Mouse (Mus musculus) kidney, adult 2 months (tissue): ENCODE data around the gene Musk.

ENCODE experiments used
- CTCF ChIP-seq: fragments of 200-500 bp; conservative IDR thresholded peaks from 2 replicates; pipeline ENCODE4 v1.5.1; 2011; ENCODE audit warnings: low read depth, mild to moderate bottlenecking, control low read depth, low read length, moderate library complexity, mixed read lengths; ENCODE audit not compliant: insufficient read depth, insufficient read length
- POLR2A ChIP-seq: fragments of 200-500 bp; IDR thresholded peaks from one replicate; pipeline ENCODE4 v1.6.1; 2011; ENCODE audit warnings: low read depth, low read length, control low read depth

DNA sequence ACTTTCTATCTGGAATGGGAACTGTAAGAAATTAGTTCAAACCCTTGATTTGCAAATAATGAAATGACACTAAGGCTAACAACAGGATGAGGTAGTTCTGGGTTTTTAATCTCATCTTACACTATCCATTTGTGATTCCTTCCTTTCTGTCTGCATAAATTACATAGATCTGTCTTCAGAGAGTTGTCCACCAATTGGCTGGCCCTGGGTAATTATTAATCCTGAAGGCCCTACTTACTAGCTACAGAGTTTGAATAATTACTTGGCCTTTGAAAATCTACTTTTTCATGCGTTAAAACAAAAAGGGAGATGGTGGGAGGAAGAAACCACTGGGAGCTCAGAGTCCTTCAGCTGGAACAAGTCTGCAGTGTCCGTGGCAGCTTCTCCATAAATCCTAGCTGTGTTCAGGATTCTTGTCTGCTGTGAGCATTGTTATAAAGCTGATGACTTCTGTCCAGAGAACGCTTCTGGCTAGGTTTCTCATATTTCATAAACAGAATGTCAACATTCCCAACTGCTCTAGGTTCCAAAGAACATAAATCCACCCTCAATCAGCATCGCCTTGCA, 29.3 kb downstream of the Musk start:
- TF ChIP-seq CTCF (no peak), POLR2A (no peak)
